Mouse (Mus musculus): Measurements from ENCODE around the gene Shank1. TPM values are rescaled to one million over a fixed set of nuclear protein-coding genes. Genes with fewer than 3 reads are reported as not detected.

Shank1 gene
- polyA plus RNA-seq, 1 experiment, result 0.10 TPM

DNA sequence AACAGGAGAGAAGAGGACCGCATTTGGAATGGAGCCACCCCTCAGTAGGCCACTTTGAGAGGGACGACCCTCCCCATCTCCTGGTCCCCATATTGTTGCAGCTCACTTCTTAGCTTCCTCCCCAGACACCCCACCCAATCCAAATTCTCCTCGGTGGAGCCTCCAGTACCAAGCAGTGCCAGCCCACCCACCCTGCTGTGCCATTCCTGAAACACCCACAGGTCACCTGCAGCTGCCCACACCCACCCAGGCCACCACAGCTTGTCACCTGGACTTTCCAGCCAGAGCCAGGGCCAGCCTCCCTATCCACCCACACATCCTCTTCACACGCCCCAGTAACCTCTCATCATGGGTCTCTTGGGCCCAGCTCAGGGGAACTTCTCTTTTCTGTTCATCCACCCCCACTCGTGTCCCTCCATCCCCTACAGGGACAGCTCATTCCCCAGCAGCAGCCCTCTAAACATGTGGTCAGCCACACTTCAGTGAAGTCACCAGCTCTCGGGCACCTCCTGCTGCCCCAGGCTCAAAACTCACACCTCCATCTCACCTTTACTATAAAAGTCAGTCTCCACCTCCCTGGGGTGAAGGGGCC is 1.8 kb downstream of the Shank1 start:
- H3ac ChIP-seq (ENCODE audit: control insufficient read depth, insufficient read length), result no peak overlapping the region
- H3K4me2 ChIP-seq (ENCODE audit: low read depth), result no peak overlapping the region
- H3K36me3 ChIP-seq (ENCODE audit: control insufficient read depth, insufficient read depth), result no peaks in the 10 kb centered on the region
- H3K79me2 ChIP-seq (ENCODE audit: control insufficient read depth, insufficient read depth), result no peaks in the 10 kb centered on the region
- H3K4me3 ChIP-seq, result no peak overlapping the region
- TF ChIP-seq POLR2AphosphoS2 (IDR thresholded peaks at IDR 0.05; ENCODE audit: insufficient read length, low read depth), result no peak
- no peak for TF ChIP-seq MYOG (IDR thresholded peaks at IDR 0.05; ENCODE audit: control insufficient read depth in 1 of 3, insufficient read depth in 1 of 3, insufficient read length in 2 of 3, low read depth in 2 of 3)
- no peak for TF ChIP-seq E2F4 (IDR thresholded peaks at IDR 0.05; ENCODE audit: insufficient read depth)
- TF ChIP-seq TCF3 (IDR thresholded peaks at IDR 0.05; ENCODE audit: insufficient read length, low read depth), result no peak
- TF ChIP-seq SRF (IDR thresholded peaks at IDR 0.05; ENCODE audit: control insufficient read depth, insufficient read length, low read depth), result no peak
- no peak for TF ChIP-seq MYOD1 (IDR thresholded peaks at IDR 0.05; ENCODE audit: control insufficient read depth in 1 of 3, insufficient read length in 2 of 3, low read depth in 2 of 3)
- no peak for TF ChIP-seq CEBPB (IDR thresholded peaks at IDR 0.05; ENCODE audit: insufficient read depth, poor library complexity, severe bottlenecking)
- TF ChIP-seq MAX (IDR thresholded peaks at IDR 0.05; ENCODE audit: low read depth), result no peak
- peaks cover 79% of the 10 kb centered on the region for H3K27me3 ChIP-seq (ENCODE audit: control insufficient read depth, insufficient read depth, insufficient read length)

DNA sequence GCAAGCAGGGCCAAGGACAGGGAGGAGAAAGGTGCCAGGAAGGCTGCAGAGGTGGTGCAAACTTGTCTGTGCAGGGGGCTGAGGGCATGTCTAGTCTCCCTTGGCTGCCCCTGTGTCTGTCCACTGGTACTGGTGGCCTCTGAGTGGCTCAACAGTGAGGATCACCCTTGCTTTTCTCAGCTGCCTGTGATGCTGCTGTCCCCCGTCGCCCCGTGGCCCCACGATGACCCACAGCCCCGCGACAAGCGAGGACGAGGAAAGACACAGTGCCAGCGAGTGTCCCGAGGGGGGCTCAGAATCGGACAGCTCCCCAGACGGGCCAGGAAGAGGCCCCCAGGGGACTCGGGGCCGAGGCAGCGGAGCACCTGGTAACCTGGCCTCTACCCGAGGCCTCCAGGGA is 2.4 kb downstream of the Shank1 start:
- Histone ChIP-seq H3ac (ENCODE audit: control insufficient read depth, insufficient read length) (no peak overlapping the region), H3K27me3 (ENCODE audit: control insufficient read depth, insufficient read depth, insufficient read length) (peaks cover 85% of the 10 kb centered on the region), H3K4me3 (no peak overlapping the region), H3K79me2 (ENCODE audit: control insufficient read depth, insufficient read depth) (no peaks in the 10 kb centered on the region), H3K36me3 (ENCODE audit: control insufficient read depth, insufficient read depth) (no peaks in the 10 kb centered on the region), H3K4me2 (ENCODE audit: low read depth) (no peak overlapping the region)
- TF ChIP-seq E2F4 (IDR thresholded peaks at IDR 0.05; ENCODE audit: insufficient read depth) (no peak), POLR2A (IDR thresholded peaks at IDR 0.05; ENCODE audit: insufficient read length, low read depth) (no peak), USF1 (IDR thresholded peaks at IDR 0.05; ENCODE audit: low read depth) (no peak), REST (IDR thresholded peaks at IDR 0.05; ENCODE audit: insufficient read depth, insufficient read length) (no peak)

GRCm38 (mm10) chr7:44317913-44318312 is 7.9 kb downstream of the Shank1 start:
- peaks cover 74% of the 10 kb centered on the region for H3K27me3 ChIP-seq (ENCODE audit: control insufficient read depth, insufficient read depth, insufficient read length)
- H3K36me3 ChIP-seq (ENCODE audit: control insufficient read depth, insufficient read depth), result no peaks in the 10 kb centered on the region
- no peak overlapping the region for H3K4me3 ChIP-seq
- no peak overlapping the region for H3ac ChIP-seq (ENCODE audit: control insufficient read depth, insufficient read length)
- H3K79me2 ChIP-seq (ENCODE audit: control insufficient read depth, insufficient read depth), result no peaks in the 10 kb centered on the region
- no peak overlapping the region for H3K4me2 ChIP-seq (ENCODE audit: low read depth)
- no peak for TF ChIP-seq REST (IDR thresholded peaks at IDR 0.05; ENCODE audit: insufficient read depth, insufficient read length)
- TF ChIP-seq USF1 (IDR thresholded peaks at IDR 0.05; ENCODE audit: low read depth), result no peak

DNA sequence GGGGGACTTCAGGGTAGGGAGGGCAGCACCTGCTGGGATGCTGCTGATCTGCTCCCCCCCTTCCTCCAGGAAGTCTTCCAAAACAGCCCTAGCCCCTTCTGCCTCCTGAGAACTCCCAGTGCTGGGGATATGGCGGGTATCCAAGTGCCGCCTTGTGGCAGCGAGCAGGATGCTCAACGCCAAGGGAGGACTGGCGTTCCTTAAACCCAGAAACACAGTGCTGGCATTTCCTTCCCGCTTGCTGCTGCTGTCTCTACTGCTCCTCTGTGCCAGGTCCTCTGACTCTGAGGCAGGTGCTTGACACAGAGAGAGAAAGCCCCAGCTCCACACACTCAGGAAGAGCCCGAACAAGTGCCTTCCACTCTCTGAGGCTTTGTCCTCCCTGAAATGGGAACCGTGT is 10.8 kb downstream of the Shank1 start:
- Histone ChIP-seq H3ac (ENCODE audit: control insufficient read depth, insufficient read length) (no peak overlapping the region), H3K36me3 (ENCODE audit: control insufficient read depth, insufficient read depth) (no peaks in the 10 kb centered on the region), H3K4me3 (no peak overlapping the region), H3K4me2 (ENCODE audit: low read depth) (no peak overlapping the region), H3K27me3 (ENCODE audit: control insufficient read depth, insufficient read depth, insufficient read length) (peaks cover 83% of the 10 kb centered on the region), H3K79me2 (ENCODE audit: control insufficient read depth, insufficient read depth) (no peaks in the 10 kb centered on the region)
- TF ChIP-seq MYOG (IDR thresholded peaks at IDR 0.05; ENCODE audit: control insufficient read depth in 1 of 3, insufficient read depth in 1 of 3, insufficient read length in 2 of 3, low read depth in 2 of 3), result no peak
- TF ChIP-seq TCF3 (IDR thresholded peaks at IDR 0.05; ENCODE audit: insufficient read length, low read depth), result no peak
- TF ChIP-seq TCF12 (IDR thresholded peaks at IDR 0.05; ENCODE audit: insufficient read depth, poor library complexity, severe bottlenecking), result no peak
- no peak for TF ChIP-seq REST (IDR thresholded peaks at IDR 0.05; ENCODE audit: insufficient read depth, insufficient read length)
- TF ChIP-seq CEBPB (IDR thresholded peaks at IDR 0.05; ENCODE audit: insufficient read depth, poor library complexity, severe bottlenecking), result no peak
- TF ChIP-seq MAX (IDR thresholded peaks at IDR 0.05; ENCODE audit: low read depth), result no peak
- TF ChIP-seq MYOD1 (IDR thresholded peaks at IDR 0.05; ENCODE audit: control insufficient read depth in 1 of 3, insufficient read length in 2 of 3, low read depth in 2 of 3), result no peak
- no peak for TF ChIP-seq SRF (IDR thresholded peaks at IDR 0.05; ENCODE audit: control insufficient read depth, insufficient read length, low read depth)
- no peak for TF ChIP-seq E2F4 (IDR thresholded peaks at IDR 0.05; ENCODE audit: insufficient read depth)
- TF ChIP-seq USF1 (IDR thresholded peaks at IDR 0.05; ENCODE audit: low read depth), result no peak
- no peak for TF ChIP-seq POLR2A (IDR thresholded peaks at IDR 0.05; ENCODE audit: insufficient read length, low read depth)
- no peak for TF ChIP-seq POLR2AphosphoS2 (IDR thresholded peaks at IDR 0.05; ENCODE audit: insufficient read length, low read depth)

DNA sequence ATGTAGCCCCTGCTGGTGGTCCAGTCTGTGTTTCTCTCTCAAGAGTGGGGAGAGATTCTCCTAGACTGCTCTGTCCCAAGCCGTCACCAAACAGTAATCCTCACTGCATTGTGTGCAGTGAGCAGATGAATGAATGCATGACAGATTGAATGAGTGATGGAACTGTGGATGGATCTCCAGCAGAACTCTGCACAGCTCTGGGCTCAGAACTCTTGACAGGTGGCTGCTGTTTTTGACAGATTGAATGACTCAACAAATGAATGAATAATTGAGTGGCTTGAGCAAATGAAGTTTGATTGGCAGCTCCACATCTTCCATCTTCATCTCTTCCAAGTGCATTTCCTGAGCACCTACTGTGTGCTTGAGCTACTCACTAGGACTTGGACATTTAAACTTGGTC is 12.2 kb downstream of the Shank1 start:
- no peaks in the 10 kb centered on the region for H3K79me2 ChIP-seq (ENCODE audit: control insufficient read depth, insufficient read depth)
- no peak overlapping the region for H3K4me3 ChIP-seq
- H3K27me3 ChIP-seq (ENCODE audit: control insufficient read depth, insufficient read depth, insufficient read length), result peaks cover 83% of the 10 kb centered on the region
- no peaks in the 10 kb centered on the region for H3K36me3 ChIP-seq (ENCODE audit: control insufficient read depth, insufficient read depth)
- no peak overlapping the region for H3K4me2 ChIP-seq (ENCODE audit: low read depth)
- H3ac ChIP-seq (ENCODE audit: control insufficient read depth, insufficient read length), result no peak overlapping the region
- TF ChIP-seq CEBPB (IDR thresholded peaks at IDR 0.05; ENCODE audit: insufficient read depth, poor library complexity, severe bottlenecking) (no peak), TCF12 (IDR thresholded peaks at IDR 0.05; ENCODE audit: insufficient read depth, poor library complexity, severe bottlenecking) (no peak), USF1 (IDR thresholded peaks at IDR 0.05; ENCODE audit: low read depth) (no peak), POLR2AphosphoS2 (IDR thresholded peaks at IDR 0.05; ENCODE audit: insufficient read length, low read depth) (no peak), SRF (IDR thresholded peaks at IDR 0.05; ENCODE audit: control insufficient read depth, insufficient read length, low read depth) (no peak), MAX (IDR thresholded peaks at IDR 0.05; ENCODE audit: low read depth) (no peak), MYOD1 (IDR thresholded peaks at IDR 0.05; ENCODE audit: control insufficient read depth in 1 of 3, insufficient read length in 2 of 3, low read depth in 2 of 3) (no peak), REST (IDR thresholded peaks at IDR 0.05; ENCODE audit: insufficient read depth, insufficient read length) (no peak), POLR2A (IDR thresholded peaks at IDR 0.05; ENCODE audit: insufficient read length, low read depth) (no peak), E2F4 (IDR thresholded peaks at IDR 0.05; ENCODE audit: insufficient read depth) (no peak), MYOG (IDR thresholded peaks at IDR 0.05; ENCODE audit: control insufficient read depth in 1 of 3, insufficient read depth in 1 of 3, insufficient read length in 2 of 3, low read depth in 2 of 3) (no peak), TCF3 (IDR thresholded peaks at IDR 0.05; ENCODE audit: insufficient read length, low read depth) (no peak)
